Mouse (Mus musculus) spleen, adult 2 months (tissue): ENCODE measurements around the gene Disp2. TPM values are rescaled to one million over a fixed set of nuclear protein-coding genes. Genes with fewer than 3 reads are reported as not detected.

ENCODE experiments used
- DNase-seq, 2 experiments: peaks; one replicate each; pipeline versions ENCODE4 v3.0.0 to v3.0.0-alpha.2; 2012 to 2021; ENCODE audit warnings: low spot score in 2 of 2, low read depth in 1 of 2
- H3K27ac ChIP-seq: fragments of 200-500 bp; 2 replicates; pipeline ENCODE4 v1.5.1; 2012; ENCODE audit warnings: low read length, inconsistent platforms; ENCODE audit not compliant: insufficient read depth
- H3K27me3 ChIP-seq: fragments of 200-500 bp; 2 replicates; pipeline ENCODE4 v1.6.1; 2012; ENCODE audit warnings: mild to moderate bottlenecking, moderate library complexity, low read length, inconsistent platforms; ENCODE audit not compliant: control insufficient read depth, insufficient read depth
- H3K36me3 ChIP-seq: fragments of 200-500 bp; 2 replicates; pipeline ENCODE4 v1.6.1; 2012; ENCODE audit warnings: mild to moderate bottlenecking, low read length, inconsistent platforms; ENCODE audit not compliant: control insufficient read depth, insufficient read depth
- H3K4me1 ChIP-seq: fragments of 200-500 bp; 2 replicates; pipeline ENCODE4 v1.6.1; 2011; ENCODE audit warnings: inconsistent platforms; ENCODE audit not compliant: control insufficient read depth, insufficient read depth, insufficient read length
- H3K4me3 ChIP-seq: fragments of 200-500 bp; 2 replicates; pipeline ENCODE4 v1.5.1; 2011; ENCODE audit warnings: mild to moderate bottlenecking, inconsistent platforms; ENCODE audit not compliant: insufficient read depth, insufficient read length; ENCODE audit errors: extremely low read depth
- CTCF ChIP-seq: fragments of 200-500 bp; IDR thresholded peaks from 2 replicates; pipeline ENCODE4 v1.5.1; 2011; ENCODE audit warnings: mild to moderate bottlenecking, inconsistent platforms; ENCODE audit not compliant: insufficient read depth, insufficient read length, insufficient replicate concordance; ENCODE audit errors: extremely low read depth
- POLR2A ChIP-seq: fragments of 200-500 bp; IDR thresholded peaks from 2 replicates; pipeline ENCODE4 v1.6.1; 2011; ENCODE audit warnings: low read depth, low read length, inconsistent platforms
- WGBS: fragments of 180-500 bp; shearing (Covaris S2); methylation state at CpG from one replicate; pipeline ENCODE4 v1.1.7; 2018; 5-methylcytosine and 5-hydroxymethylcytosine counted together
- polyA plus RNA-seq: library from polyadenylated mRNA; depleted of rRNA; stranded (reverse); fragments of >200 nt; gene quantifications from 2 replicates; pipeline ENCODE4 v1.2.3, GENCODE M21; 2012

The Disp2 gene
- polyA plus RNA-seq, 1 experiment: 0.09 TPM

DNA sequence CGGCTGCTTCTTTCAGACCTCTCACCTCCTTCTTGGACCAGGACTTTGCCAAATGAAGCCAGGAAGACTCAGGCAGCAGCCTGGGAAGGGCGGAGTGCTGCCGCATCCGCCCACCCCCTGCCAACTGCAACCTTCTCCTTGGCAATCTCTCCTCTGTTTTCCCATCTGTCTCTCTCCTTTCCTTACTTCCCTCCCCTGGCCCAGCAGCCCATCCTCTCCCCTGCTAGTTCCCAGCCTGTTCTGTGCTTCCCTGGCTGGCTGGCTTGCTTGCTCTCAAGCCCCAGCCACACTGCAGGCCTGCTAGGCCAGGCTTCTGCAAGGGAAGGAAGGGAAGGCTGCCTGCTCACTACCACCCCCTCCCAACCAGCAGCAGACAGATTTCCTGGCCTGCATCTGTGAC lies 3.7 kb upstream of the Disp2 start:
- Histone ChIP-seq H3K27me3 (no peaks in the 10 kb centered on the region), H3K4me3 (no peak overlapping the region), H3K4me1 (no peaks in the 10 kb centered on the region; the same call in 1 of the 2 replicates), H3K27ac (no peak overlapping the region), H3K36me3 (no peaks in the 10 kb centered on the region)
- no peak for DNase-seq
- no peak for TF ChIP-seq CTCF
- no peak for TF ChIP-seq POLR2A
- 97% methylated on average over 3 of the region's 4 CpGs for WGBS

DNA sequence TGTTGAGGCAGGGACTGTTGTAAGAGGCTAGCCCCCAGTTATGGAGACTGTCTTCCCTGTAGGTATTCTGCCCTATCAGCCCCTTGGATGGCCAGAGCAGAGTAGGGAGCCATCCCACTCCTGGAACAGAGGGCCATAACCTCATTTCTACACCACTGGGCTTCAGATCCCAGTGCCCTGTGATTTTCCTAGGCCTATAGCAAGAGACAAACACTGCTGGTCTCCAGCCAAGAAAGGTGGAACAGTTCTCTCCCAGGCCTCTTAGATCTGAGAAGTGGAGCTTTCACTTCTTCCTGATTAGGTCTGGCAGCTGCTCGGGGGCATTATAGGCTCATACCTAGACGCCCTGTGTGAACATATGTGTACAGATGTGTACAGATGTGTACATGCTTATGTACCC lies 3.2 kb upstream of the Disp2 start:
- no peak overlapping the region for H3K27ac ChIP-seq
- H3K4me3 ChIP-seq: no peak overlapping the region
- 63% methylated on average over 2 of the region's 2 CpGs for WGBS
- DNase-seq: no peak
- TF ChIP-seq CTCF: no peak
- no peak for TF ChIP-seq POLR2A
- H3K27me3 ChIP-seq: no peaks in the 10 kb centered on the region
- no peaks in the 10 kb centered on the region; the same call in 1 of the 2 replicates for H3K4me1 ChIP-seq
- no peaks in the 10 kb centered on the region for H3K36me3 ChIP-seq

DNA sequence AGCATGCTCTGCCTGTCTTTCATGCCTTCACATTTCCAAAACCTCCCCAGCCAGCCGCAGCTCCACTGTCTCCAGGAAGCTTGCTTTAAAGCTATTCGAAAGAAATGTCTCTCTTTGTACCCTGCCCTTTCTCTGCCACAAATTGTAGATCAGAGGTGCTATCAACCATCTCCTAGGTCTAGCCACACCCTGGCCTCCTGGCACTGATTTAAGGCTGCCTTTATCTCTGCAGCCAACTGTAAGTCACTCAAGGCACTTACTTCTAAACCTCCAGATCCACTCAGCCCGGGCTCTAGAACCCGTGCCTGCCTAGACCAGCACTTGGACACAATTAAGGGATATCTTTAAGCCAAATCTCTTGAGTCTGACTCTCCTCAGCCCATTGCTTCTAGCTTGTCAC lies 1.1 kb upstream of the Disp2 start:
- Histone ChIP-seq H3K27me3 (no peaks in the 10 kb centered on the region), H3K27ac (no peak overlapping the region), H3K36me3 (no peaks in the 10 kb centered on the region), H3K4me3 (no peak overlapping the region), H3K4me1 (no peaks in the 10 kb centered on the region; the same call in 1 of the 2 replicates)
- WGBS: 77% methylated on average over 4 of the region's 4 CpGs
- TF ChIP-seq CTCF (no peak), POLR2A (no peak)
- DNase-seq: no peak

DNA sequence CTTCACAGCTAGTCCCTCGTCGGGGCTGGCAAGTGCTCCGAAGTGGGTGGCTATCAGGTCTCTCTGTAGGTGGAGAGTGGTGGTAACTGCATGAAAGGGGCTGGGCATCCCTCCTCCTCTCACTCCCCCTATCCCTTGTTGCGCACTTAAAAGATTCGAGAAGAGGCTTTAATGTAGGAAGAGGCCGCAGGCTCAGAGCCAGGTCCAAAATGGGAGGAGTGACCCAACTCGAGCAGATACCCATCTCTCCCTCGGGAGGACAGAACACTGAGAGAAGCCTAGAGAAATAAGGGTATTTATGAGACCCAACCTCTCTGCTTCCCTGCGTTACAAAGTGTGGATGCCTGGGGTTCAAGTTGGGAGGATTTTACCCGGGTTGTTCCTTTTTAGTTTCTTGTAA lies 454 bp upstream of the Disp2 start:
- Histone ChIP-seq H3K27ac (no peak overlapping the region), H3K36me3 (no peaks in the 10 kb centered on the region), H3K27me3 (no peaks in the 10 kb centered on the region), H3K4me3 (peak overlapping the region; percentile 28; the same call in 1 of the 2 replicates), H3K4me1 (no peaks in the 10 kb centered on the region; the same call in 1 of the 2 replicates)
- 42% methylated on average over 10 of the region's 10 CpGs for WGBS
- TF ChIP-seq CTCF (no peak), POLR2A (no peak)
- no peak for DNase-seq

DNA sequence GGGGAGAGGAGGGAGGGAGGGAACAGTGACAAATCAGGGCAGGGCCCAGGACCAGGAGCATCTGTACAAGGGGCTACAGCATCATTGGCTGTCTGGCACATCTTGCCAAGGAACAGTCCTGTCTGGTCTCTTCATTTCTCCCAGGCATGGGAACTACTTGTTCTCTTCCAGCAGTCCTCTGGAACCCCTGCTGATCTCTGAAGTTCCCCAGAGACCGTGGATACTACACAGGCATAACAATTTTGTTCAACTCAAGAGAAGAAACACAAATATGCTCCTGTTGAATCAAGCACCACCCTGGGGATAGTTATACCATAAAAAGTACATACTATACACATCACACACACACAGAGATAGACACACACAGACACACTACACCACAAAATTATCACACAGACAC lies 1.6 kb downstream of the Disp2 start:
- Histone ChIP-seq H3K4me1 (no peaks in the 10 kb centered on the region; the same call in 1 of the 2 replicates), H3K36me3 (no peaks in the 10 kb centered on the region), H3K27me3 (no peaks in the 10 kb centered on the region), H3K4me3 (no peak overlapping the region), H3K27ac (no peak overlapping the region)
- TF ChIP-seq POLR2A (no peak), CTCF (no peak)
- WGBS: 65% methylated on average over 1 of the region's 1 CpGs
- no peak for DNase-seq

DNA sequence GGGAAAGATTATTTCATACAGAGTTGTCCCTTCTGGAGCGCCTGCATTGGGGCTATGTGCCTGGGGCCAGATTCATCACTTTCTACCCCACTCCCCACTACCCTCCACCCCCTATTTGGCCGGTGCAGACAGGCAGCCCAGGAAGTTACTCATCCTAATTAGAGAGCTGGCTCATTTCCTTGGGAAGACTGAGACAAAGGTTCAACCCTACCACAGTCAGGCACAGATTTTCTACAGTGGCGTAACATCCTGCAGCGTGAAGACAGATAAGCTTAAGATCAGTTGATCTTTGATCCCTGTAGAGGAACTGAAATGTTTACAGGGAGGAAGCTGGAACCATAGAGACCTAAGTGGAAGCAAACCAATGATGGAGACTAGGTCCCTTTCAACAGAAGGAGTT lies 2.8 kb downstream of the Disp2 start:
- WGBS: 53% methylated on average over 4 of the region's 4 CpGs
- H3K36me3 ChIP-seq: no peaks in the 10 kb centered on the region
- H3K27ac ChIP-seq: no peak overlapping the region
- no peak overlapping the region for H3K4me3 ChIP-seq
- TF ChIP-seq POLR2A (no peak), CTCF (no peak)
- H3K4me1 ChIP-seq: no peaks in the 10 kb centered on the region; the same call in 1 of the 2 replicates
- DNase-seq: no peak
- H3K27me3 ChIP-seq: no peaks in the 10 kb centered on the region

DNA sequence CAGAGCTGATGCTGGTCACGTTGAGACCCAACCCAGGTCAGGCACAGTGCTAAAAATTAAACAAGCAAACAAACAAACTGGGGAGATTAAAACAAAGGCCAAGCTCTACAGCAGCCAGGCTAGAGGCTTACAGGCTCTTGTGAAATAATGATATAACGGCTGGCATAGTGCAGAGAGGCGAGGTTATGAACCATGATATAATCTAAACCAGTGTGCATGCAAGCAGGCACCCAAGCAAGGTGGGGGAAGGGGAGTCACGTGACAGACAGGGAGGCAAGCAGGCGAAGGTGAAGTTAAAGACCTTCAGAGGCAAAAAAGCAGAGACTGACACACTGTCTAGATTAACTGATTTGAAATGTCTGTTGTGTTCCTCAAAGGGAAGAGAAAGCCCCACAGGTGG lies 3.6 kb downstream of the Disp2 start:
- 58% methylated on average over 5 of the region's 5 CpGs for WGBS
- H3K36me3 ChIP-seq: no peaks in the 10 kb centered on the region
- no peaks in the 10 kb centered on the region for H3K27me3 ChIP-seq
- DNase-seq: no peak
- no peaks in the 10 kb centered on the region; the same call in 1 of the 2 replicates for H3K4me1 ChIP-seq
- H3K4me3 ChIP-seq: no peak overlapping the region
- no peak overlapping the region for H3K27ac ChIP-seq
- TF ChIP-seq CTCF (no peak), POLR2A (no peak)
